Mouse (Mus musculus): ENCODE results near the gene Gm10401.

GRCm38 (mm10) chr5:115089592-115090268 lies 8.4 kb downstream of the Gm10401 start:
- TF ChIP-seq CTCF (conservative IDR thresholded peaks at IDR 0.05 in 1 of 2, IDR thresholded peaks at IDR 0.05 in 1 of 2; ENCODE audit: low read depth in 2 of 2, low read length in 2 of 2) (peak in 1 of 2 experiments; percentile 24; a peak in 1 of 4 replicates), HCFC1 (IDR thresholded peaks at IDR 0.05; ENCODE audit: low read depth, low read length) (no peak), ZNF384 (IDR thresholded peaks at IDR 0.05; ENCODE audit: low read depth, low read length) (no peak), MEF2A (IDR thresholded peaks at IDR 0.05; ENCODE audit: borderline replicate concordance, low read depth, low read length) (no peak), E2F4 (IDR thresholded peaks at IDR 0.05; ENCODE audit: insufficient replicate concordance, low read depth, low read length) (no peak), KAT2A (IDR thresholded peaks at IDR 0.05; ENCODE audit: insufficient replicate concordance, low read length) (no peak), MAX (IDR thresholded peaks at IDR 0.05; ENCODE audit: low read length) (no peak)
